Mouse (Mus musculus) thymus, postnatal 25 days (tissue): ENCODE results near the gene Tsga13.

Experiments used
- DNase-seq: peaks from one replicate; pipeline ENCODE4 v3.0.0; 2022

Tsga13 gene

DNA sequence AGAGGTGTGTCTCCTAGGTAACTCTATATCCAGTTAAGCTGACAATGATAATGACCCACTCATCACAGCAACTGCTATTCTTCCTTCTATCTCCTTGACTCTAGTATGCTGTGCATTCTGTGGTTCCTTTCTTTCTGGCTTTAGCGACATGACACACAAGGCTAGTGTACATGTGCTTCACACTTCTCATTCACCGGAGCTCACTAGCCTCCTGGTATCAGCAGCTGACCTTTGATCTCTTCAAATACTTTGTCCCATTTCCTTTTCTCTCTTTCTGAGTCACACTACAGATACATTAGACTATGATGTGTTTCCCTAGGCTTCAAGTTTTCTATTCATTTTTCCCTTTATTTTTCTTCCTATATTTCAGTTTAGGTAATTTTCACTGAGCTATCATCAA is 60.2 kb downstream of the Tsga13 start:
- DNase-seq, result no peak

DNA sequence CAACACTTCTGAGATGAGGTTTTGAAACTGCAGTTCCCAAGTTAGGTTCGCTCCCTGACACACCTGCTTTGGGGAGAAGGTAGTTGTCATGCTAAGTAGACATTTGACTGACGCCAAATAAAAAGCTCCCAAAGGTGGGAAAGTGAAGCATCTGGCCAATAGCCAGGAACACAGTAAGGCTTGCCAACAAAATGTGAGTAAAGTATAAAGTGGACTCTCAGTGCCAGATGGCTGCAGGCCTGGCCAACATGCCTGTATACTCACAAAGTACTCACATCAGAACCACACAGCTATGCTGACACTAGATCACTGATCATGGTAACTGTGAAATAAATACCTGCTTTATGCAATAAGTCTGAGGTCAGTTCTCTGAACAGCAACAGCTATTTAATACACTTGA is 65.6 kb downstream of the Tsga13 start:
- no peak for DNase-seq
